Mouse (Mus musculus): ENCODE results near the gene Fbxw11.

DNA sequence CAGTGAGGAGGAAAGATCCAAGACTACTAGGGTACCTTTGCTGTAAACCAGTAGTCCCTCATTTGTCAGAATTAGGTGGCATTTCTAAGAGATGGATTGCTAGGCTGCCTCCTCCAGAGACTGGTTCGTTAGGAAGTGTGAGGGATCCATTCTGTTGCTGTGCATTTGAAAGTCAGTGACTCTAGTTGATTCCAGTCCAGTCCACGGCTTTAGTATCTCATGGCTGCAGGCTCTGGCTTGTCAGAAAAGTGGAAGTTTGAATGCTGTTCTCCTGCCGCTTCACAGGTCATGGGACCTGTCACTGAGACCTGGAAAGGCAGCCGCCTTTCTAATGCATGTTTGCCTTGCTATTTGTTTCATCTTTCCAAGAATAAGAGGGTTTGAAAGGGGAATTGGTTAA is 74.4 kb downstream of the Fbxw11 start:
- TF ChIP-seq CTCF (conservative IDR thresholded peaks at IDR 0.05; ENCODE audit: low read length) (no peak), NANOG (IDR thresholded peaks at IDR 0.05; ENCODE audit: borderline replicate concordance, low read length) (no peak), POU5F1 (IDR thresholded peaks at IDR 0.05; ENCODE audit: borderline replicate concordance, low read length) (no peak)

Data from E14TG2a.4 (cell line).